Mouse (Mus musculus): Measurements from ENCODE around the gene Reck.

Reck gene

DNA sequence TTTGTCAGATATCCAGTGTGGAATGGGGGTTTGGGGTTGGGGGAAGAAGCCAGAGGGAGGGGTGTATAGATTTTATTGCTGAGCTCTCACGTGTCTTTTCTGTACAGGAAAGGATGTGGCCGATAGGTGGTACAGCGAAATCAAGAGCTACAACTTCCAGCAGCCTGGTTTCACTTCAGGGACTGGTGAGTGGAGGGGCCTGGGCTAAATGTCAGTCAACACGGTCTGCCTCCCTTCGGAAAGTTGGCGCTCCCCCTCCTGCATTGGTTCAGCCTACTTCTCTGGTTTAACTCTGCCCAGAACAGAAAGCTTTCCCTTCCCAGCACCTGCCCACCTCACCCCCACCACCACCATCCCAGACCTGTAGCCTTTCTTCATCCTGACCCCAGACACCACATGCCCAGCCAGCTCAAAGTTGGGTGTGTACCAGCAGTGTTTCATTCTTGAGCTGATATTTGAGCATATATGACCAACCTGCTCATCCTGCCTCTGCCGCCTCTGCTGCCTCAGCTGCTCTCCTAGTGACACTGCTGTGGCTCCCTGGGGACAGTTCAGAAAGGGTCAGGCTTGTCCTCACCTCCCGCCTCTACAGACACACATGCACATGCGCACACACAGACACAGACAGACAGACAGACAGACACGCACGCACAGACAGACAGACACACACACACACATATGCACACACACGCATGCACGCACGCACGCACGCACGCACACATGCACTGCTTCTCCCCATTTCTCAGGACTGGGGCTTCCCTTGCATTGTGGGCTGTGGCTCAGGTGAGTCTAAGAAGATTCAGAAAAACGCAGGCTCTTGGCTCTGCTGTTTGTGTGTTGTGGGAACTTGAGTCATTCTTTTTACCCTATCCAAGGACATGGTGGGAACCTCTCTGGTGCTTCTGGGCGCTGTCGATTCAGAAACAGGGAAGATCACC, 95.3 kb downstream of the Reck start:
- DNase-seq, result no peak

DNA sequence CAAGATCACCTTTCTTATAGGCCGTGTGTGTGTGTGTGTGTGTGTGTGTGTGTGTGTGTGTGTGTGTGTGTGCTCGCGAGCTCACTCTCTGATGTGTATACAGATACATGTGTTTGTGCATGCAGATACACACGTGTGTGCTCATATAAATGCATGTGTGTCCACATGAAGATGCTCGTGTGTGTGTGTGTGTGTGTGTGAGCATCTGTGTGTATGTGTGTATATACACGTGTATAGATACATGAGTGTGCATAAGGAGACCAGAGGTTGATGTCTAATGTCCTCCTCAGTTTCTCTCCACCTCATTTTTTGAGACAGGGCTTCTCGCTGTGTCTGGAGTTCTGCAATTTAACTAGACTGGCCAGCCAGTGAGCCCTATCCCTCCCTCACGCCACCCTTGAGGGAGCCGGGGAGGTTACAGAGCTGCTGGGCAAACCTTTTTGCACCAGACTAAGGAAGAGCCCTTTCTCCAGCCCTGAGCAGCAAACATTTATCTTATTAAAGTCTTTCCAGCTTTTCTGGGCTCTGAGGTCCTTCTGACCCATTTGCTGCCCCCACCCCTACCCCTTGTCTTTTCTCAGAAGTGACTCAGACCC, 96.3 kb downstream of the Reck start:
- no peak for DNase-seq

DNA sequence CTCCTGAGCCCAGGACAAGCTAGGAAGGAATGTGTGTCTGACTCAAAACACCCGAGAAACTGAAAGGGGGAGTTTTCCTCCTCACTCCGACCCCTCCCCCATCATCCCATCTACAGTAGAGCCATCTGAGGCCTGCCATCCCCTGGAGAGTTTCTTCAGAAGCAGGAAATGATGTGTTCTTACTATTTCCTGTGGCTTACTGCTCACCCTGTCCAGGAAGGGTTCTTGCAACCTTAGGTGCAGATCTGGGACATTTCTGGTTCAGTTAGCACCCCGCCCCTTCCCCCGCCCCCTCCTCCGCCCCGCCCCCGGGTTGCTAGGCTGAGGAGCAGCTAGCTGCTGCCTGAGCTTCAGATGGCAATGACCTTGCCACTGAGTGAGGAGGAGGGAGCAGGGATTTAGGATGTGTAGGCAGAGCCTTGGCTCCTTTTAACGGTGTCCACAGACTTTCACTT, 96.8 kb downstream of the Reck start:
- no peak for DNase-seq

DNA sequence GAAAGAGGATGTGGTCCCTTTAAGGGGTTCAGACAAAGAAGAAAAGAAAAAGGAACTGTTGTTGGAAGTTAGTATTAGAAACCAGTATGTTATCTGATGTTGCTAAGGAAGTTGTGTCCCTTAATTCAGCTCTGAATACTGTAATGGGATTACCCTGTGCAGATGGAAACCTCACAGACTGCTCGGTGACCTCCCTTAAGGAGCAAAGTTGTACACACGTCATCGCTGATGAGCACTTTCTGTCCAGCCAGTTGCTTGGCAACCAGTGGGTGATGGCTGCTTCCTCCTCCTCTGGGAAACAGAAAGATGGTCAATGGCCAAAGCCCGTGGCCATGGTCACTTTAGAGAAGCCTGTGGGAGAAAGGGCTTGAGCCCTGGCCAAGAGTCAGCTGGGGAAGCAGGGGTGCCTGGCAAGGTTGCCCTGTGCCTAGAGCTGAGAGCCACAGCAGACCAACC, 98.2 kb downstream of the Reck start:
- DNase-seq, result peak; percentile 16

DNA sequence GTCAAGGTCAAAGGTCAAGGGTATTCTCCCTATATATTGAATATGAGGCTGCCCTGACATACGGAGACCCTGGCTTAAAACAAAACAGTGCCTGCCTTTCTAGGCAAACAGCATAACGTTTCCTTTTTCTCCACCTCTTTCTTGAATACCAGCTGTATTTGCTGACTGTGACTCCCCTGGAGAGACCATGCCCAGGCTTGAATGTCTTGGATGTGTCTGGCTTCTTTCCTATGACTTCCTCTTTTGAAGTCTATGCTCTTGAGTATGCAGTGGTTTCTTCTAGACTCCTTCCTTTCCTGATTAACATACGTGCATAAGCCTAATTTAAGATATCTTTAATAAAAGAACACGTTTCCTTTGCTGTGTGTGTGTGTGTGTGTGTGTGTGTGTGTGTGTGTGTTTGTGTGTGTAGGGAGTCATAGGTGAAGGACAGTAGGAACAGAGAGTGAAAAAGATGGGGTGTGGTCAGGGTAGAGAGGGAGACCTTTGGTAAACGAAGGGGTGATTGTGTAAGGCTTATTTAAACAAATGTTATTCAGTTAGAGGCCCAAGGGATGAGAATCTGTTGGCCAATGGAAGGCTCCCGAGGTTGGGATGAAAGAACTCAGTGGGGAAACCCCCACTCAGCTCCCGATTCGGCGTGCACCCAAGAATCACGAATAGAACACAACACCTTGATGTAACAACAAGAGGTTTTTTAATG, 99.7 kb downstream of the Reck start:
- DNase-seq, result no peak

DNA sequence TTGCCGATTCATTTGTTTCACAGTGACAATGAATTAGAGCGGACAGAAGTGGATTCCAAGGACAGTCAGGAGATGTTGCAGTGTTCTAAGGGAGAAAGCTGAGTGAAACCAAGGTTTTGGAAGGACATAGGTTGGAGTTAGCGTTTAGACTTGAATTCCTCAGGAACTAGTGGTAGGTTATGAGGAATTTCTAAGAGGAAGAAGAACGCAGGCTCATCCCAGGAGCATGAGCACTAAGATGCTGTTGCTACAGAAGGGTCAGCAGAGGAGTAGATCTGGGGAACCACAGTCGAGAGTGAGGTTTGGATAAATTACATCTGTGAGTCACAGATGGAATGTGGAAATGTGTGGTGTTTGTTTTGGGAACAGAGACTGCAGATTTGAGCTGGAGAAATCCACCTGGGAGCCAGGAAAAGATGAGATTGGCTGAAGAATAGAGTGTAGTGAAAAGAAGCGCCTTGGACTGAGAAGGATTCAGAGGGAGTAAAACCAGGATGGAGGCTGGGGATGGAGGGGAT, 101.0 kb downstream of the Reck start:
- DNase-seq, result no peak

DNA sequence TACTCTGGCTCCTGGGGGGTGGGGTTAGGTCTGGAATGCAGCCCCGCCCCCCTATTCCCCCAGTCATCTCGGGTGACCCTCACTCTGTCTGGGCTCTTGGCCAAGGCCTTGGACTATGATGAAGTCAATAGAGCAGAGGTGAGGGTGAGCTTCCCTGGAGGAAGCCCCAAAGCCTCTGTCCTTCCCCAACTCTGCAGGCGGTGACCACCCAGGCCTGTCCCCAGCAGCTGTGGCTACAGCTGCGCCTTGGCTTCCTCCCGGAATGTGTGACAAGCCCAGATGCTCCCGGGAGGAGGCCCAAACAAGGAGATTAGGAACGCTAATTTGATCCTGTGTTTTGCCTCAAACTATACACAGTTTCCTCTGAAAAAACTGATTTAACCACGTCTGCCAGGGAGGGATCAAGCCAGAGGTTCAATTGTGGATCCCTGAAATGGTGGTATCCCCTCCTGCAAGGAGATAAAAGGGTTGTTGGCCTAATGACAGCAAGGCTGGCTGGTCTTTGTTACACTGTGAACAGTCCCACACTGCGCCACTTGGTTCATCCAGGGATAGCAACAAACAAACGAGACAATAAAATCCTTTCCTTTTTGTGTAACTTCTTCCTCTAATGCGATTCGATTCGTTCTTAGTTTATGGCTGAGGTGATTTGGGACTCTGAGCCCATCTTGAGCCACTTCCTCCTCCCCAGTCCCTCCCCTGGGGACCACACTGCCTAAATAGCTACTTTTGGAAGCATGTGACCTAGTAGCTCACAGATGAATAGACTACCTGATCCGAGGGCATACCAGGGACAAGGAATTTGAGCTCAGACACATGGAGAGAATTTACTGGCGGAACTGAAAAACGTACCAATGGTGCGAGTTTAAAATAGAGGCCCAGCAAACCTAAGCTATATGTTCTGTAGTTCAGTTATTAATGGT, 103.5 kb downstream of the Reck start:
- no peak for DNase-seq

DNA sequence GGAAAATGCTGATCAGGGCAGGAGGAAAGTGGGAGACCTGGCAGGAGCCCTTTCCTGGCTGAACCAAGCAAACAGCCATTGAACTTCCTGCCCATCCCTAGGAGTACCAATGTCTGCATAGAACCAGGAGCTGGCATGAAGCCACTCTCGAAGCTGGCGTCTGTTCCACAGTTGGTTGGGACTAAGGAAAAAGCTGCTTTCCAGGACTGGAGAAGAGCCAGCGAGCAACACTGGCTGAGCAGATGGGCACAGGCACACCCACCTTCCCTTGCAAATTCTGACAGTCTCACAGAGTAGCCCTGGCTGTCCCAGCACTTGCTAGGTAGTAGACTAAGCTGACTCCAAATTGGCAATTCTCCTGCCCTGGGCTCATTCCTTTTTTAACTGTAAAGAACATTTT, 104.4 kb downstream of the Reck start:
- peak; percentile 90 for DNase-seq

DNA sequence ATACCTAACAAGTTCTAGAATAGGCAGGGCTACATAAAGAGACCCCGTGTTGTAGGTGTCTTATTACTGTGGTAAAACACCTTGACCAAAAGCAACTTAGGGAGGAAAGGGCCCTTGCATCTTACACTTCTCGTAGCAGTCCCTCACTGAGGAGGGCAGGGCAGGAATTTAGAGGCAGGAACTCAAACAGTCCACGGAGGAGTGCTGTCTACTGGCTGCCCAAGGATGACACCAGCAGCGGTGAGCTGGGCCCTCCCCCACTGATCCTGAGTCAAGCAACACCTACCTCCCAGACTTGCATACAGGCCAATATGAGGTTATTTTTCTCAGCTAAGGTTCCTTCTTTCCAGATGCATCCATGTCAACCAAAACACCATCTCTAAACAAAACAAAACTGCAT, 104.9 kb downstream of the Reck start:
- DNase-seq, result no peak

DNA sequence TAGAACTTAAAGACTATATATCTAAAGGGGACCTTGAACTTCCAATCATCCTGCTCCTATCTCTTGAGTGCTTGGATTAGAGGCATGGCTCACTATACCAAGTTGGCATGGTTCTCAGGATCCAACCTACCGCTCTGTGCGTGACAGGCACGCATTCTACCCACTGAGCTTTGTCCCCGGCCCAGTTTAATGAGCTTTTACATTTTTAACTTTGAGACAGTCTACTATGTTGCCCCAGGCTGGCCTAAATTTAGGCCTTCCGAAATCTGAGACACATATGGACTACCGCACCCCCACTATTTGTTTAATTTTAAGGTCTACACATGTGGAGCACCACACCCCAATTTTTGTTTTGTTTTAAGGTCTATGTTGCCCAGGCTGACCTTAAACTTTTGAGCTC, 105.5 kb downstream of the Reck start:
- DNase-seq, result no peak

DNA sequence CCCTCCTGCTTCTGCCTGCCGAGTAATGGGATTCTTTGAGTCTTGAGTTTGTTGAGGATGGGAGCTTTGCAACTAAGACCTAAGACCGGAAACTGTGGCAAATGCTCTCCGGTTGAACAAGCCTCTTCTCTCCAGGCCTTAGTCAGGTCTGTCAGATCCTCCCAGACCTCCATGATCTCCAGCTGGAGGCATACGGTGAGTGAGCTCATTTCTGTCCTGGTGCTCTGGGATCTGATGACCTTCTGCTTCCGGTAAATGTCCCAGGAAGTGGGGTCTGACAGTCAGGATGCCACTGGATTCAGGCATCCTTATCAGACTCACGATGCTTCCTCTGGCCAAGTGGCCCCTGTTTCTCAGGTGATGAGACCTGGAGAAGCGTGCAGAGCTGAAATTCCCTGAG, 105.9 kb downstream of the Reck start:
- DNase-seq, result no peak

DNA sequence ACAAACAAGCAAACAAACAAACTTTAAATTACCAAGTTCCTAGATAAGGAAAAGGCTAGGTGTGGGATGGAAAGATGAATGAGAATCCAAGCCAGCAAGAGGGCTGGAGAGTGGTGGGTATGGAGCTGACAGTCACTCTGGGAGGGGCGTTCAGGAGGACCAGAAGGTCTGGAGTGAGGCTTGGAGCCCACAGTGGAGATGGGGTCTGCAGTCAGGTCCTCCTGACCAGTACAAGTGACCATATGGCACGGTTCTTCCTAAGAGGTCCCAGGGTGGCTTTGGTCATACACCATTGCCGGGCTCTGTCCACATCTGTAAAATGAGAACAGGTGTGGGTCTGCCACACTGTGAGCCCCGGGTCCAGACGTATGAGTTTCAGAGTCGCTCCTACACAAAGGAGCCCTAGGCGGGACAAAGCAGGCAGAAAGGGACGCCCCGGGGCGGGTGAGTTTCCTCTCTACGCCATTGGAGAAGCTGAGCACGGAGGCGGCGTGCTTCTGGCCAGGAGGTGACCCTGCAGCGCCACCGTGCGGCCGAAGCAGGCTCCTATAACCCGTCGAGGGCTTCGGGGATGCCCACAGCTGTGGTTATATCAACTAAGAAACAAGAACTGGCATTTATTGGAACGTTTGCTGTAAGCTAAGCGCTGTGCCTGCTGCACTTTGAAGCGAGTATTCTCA, 106.9 kb downstream of the Reck start:
- peak; percentile 98 for DNase-seq

DNA sequence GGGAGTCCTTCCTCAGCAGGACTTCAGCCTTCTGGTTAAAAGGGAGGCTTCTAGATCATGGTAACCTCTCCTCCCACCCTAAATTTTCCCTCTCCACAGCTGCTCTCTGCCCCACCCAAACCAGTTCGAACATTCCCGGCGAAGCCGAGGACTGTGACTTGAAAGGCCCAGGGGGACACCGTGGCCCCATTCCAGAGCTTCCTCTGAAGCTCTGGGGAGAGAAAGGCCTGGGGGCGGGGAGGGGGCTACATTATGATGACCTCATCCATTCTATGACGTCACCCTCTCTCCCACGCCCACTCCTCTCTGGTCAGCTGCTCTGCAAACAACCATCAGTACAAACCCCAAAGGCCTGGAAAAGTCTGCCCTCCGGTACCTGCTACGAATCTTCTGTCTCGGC, 107.9 kb downstream of the Reck start, which contains the start of gene Ccin:
TSS of gene Ccin (plus strand) at position 303 of the 400 bp plus-strand sequence.
- no peak for DNase-seq

DNA sequence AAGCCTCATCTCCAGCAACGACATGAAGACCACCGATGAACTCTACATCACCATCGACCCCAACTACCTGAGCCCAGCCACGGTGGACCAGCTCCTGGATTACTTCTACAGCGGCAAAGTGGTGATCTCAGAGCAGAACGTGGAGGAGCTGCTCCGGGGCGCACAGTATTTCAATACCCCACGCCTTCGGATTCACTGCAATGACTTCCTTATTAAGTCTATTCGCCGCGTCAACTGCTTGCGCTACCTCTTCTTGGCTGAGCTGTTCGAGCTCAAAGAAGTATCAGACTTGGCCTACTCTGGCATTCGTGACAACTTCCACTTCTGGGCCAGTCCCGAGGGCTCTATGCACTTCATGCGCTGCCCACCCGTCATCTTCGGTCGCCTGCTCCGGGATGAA, 108.4 kb downstream of the Reck start:
- no peak for DNase-seq

DNA sequence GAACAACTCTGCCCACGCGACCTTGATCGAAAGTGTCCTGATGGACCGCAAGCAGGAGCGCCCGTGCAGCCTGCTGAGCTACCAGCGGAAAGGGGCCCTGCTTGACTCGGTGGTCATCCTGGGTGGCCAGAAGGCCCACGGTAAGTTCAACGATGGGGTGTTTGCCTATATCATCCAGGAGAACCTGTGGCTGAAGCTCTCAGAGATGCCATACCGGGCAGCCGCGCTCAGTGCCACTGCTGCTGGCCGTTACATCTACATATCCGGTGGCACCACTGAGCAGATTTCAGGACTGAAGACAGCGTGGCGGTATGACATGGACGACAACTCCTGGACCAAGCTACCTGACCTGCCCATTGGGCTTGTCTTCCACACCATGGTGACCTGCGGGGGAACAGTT, 109.0 kb downstream of the Reck start:
- no peak for DNase-seq

DNA sequence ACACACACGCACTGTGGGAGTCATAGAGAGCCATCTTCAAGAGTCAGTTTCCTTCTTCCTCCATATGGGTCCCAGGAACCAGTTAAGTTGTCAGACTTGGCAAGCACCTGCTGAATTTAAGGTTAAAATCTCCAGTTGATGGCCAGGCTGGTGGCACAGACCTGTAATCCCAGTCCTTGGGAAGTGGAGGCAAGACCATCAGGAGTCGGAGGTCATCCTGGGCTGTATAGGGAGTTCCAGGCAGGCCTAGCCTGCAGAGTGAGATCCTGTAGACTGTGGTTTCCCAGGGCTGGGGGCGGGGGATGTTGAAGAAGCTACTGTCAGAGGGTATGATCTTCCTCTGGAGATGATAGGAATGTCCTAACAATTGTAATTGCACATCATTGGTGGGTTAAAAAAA, 113.6 kb downstream of the Reck start:
- no peak for DNase-seq

DNA sequence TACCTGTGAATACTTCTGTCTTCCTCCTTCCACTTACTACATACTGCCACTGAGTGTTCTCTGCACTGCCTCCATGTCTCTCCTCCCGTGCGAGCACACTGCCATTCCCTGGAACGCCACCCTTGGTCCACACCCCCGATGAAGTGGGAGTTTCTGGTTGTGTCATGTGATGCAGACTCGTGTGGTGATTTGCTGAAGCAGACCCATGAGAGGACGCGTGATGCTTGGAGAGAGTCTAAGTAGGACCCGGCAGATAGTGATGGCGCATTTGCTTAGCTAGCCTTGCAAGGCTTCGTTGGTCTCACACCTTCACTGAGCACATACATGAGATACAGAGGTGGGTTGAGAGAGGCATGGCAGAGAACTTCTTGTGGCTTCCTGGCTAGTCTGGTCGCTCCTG, 117.7 kb downstream of the Reck start:
- no peak for DNase-seq

DNA sequence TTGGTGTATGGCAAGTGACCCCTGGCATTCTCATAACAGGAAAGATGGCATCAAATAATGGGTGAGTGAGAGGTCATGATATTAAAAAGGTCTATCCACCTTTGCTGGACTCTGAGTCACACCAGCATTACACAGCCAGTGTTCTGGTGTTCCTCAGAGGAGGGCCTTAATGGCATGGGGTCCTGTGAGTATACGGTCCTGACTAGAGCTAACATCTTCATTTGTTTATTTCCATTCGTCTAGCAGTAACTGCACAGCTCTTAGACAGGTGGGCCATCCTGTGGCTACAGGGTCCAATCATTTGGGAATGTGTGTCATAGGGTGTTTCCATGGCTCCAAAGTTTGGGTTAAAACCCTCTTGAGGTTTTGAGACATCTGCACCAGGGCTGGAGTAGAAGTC, 119.0 kb downstream of the Reck start:
- DNase-seq, result no peak
